Mouse (Mus musculus) neutrophil, adult 5-6 weeks (primary cell): ENCODE measurements around the gene Tldc2. TPM values are rescaled to one million over a fixed set of nuclear protein-coding genes. Genes with fewer than 3 reads are reported as not detected.
A peak's percentile ranks its signal among the peaks of the same experiment; 100 is the strongest.

ENCODE experiments used
- ATAC-seq: fragments of 151-379, 151-347 bp; 2 replicates; pipeline ENCODE4 v1.8.0; 2017; ENCODE audit warnings: mild to moderate bottlenecking, moderate TSS enrichment; ENCODE audit not compliant: insufficient number of reproducible peaks, poor library complexity, low FRiP score, severe bottlenecking; ENCODE audit errors: extremely low read depth
- total RNA-seq: library from RNA; stranded (forward); fragments of 200-1000 nt; gene quantifications from 2 replicates; pipeline ENCODE4 v1.2.3, GENCODE M21; 2017

The Tldc2 gene
- total RNA-seq, 1 experiment from 2014 or later, result not detected

DNA sequence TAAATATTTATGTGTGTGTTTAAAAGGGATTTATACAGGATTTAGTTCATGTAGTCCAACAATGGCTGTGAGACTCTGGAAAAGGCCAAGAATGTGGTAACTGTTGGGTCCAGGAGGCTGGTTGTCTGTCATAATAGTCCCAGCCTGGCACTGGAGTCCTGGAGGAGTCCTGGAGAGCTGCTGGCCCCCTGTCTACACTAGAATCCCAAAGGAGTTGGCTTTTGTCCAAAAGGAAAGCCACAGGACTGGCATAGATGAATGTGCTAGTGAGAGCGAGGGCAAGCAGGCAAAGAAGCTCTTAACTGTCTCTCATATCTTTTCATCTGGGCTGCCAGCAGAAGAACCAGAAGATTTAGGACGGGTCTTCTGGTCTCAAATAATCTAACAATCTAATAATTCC is 49.8 kb downstream of the Tldc2 start:
- no peak for ATAC-seq

GRCm38 (mm10) chr2:157137959-157138731 is 51.3 kb downstream of the Tldc2 start:
- peak; percentile 54 for ATAC-seq

DNA sequence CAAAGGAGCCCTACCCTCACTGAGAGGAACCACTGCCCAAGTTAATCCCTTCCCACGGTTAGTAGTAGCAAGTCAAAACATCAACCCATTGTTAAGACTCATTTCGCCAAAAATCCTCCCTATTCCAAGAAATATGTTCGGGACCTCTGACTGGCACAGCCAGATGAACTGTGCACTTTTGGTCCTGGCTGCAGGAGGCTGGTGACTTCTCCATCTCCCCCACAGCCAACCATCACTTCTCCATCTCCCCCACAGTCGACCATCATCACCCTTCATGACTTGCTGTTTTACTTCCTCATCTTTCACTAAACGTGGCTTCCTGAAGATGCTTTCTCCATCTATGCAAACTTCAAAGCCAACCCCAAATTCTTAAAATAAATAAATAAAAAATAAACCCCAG is 52.0 kb downstream of the Tldc2 start:
- peak; percentile 46 for ATAC-seq

DNA sequence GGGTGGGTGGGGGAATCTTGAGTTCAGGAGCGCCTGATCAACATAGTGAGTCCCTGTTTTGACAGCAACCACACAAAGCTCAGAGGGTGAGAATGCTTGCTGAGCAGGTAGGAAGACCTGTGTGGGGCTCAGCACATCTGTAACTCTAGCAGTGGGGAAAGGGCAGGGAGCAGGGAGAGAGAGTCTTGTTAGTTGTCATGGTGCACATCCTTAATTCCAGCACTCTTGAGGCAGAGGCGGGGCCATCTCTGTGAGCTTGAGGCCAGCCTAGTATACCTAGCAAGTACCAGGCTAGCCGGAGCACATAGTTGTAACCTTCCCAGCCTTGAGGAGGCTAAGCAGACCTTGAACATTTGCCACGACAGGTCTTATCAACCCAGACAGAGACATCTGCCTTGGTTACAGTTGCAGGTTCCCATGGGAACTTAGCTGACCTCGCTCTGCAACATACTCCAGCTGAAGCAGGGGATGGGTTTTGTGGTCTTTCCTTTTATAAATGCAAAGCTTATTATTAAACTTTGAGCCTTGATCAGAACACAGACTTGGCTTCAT is 52.5 kb downstream of the Tldc2 start:
- ATAC-seq, result no peak

- no peak for ATAC-seq
Measured at GRCm38 (mm10) chr2:157141962-157142361, 55.1 kb downstream of the Tldc2 start.

DNA sequence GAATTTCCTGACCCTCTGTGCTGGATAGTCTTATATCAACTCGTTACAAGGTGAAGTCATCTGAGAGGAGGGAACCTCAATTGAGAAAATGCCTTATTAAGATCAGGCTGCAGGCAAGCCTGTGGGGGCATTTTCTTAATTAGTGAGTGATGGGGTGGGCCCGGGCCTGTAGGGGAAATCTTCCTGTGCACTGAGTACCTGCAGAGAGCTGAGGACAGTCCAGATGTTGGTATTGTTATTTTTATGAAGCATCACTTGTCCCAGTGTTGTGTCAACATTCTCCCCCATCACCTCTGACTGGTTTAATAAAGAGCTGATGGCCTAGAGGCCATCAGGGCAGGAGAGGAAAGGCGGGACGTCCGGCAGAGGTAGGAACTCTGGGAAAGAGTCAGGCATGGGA is 57.3 kb downstream of the Tldc2 start:
- ATAC-seq, result no peak

- ATAC-seq, result no peak
Measured at GRCm38 (mm10) chr2:157145173-157145572, 58.3 kb downstream of the Tldc2 start.

Other genes with a start within 250 kb of the Tldc2 start
- gene Tgif2, start 247.0 kb upstream of the Tldc2 start, total RNA-seq, result 9.9 and 15.8 TPM in 2 replicates
- gene 4930518I15Rik, start 229.1 kb upstream of the Tldc2 start, total RNA-seq, result 6.9 and 8.0 TPM in 2 replicates
- 107 and 115 TPM in 2 replicates for gene Rab5if, start 223.9 kb upstream of the Tldc2 start, total RNA-seq
- gene Sla2, start 199.9 kb upstream of the Tldc2 start, total RNA-seq, result 4.8 and 5.5 TPM in 2 replicates
- gene Ndrg3, start 95.0 kb upstream of the Tldc2 start, total RNA-seq, result 34.4 and 43.1 TPM in 2 replicates
- 11.0 and 14.4 TPM in 2 replicates for gene Dsn1, start 79.9 kb upstream of the Tldc2 start, total RNA-seq
- gene Soga1, start 7.8 kb upstream of the Tldc2 start, total RNA-seq, result 0.23 and 0.25 TPM in 2 replicates
- 1,618 and 1,994 TPM in 2 replicates for gene Samhd1, start 48.2 kb downstream of the Tldc2 start, total RNA-seq
- 30.2 and 34.8 TPM in 2 replicates for gene Rbl1, start 117.5 kb downstream of the Tldc2 start, total RNA-seq
- 65.4 and 71.1 TPM in 2 replicates for gene Rpn2, start 192.0 kb downstream of the Tldc2 start, total RNA-seq
- not detected in 2 replicates for gene Mroh8, start 192.5 kb downstream of the Tldc2 start, total RNA-seq